Mouse (Mus musculus): Measurements from ENCODE around the gene Arpc5l. TPM values are rescaled to one million over a fixed set of nuclear protein-coding genes. Genes with fewer than 3 reads are reported as not detected.

Arpc5l gene
- polyA plus RNA-seq, 1 experiment from 2014 or later = 116 TPM

GRCm38 (mm10) chr2:39031611-39032010 is 26.5 kb downstream of the Arpc5l start:
- Histone ChIP-seq H3K4me3 (no peak overlapping the region), H3K27me3 (ENCODE audit: low read depth, poor library complexity, severe bottlenecking) (no peaks in the 10 kb centered on the region), H3K4me1 (no peaks in the 10 kb centered on the region), H3K27ac (no peak overlapping the region), H3K9me3 (replicated peaks) (no peaks in the 10 kb centered on the region), H3K36me3 (peaks cover 87% of the 10 kb centered on the region)
- WGBS = 87% methylated on average over 1 of the region's 1 CpGs
- DNase-seq (ENCODE audit: low spot score) = no peak

GRCm38 (mm10) chr2:39040215-39040614 is 35.1 kb downstream of the Arpc5l start:
- Histone ChIP-seq H3K4me1 (no peaks in the 10 kb centered on the region), H3K9me3 (replicated peaks) (no peaks in the 10 kb centered on the region), H3K36me3 (peaks cover 83% of the 10 kb centered on the region), H3K4me3 (no peak overlapping the region), H3K27ac (no peak overlapping the region), H3K27me3 (ENCODE audit: low read depth, poor library complexity, severe bottlenecking) (no peaks in the 10 kb centered on the region)
- WGBS = 97% methylated on average over 1 of the region's 1 CpGs
- DNase-seq (ENCODE audit: low spot score) = no peak

GRCm38 (mm10) chr2:39048515-39048914 is 43.4 kb downstream of the Arpc5l start:
- H3K4me1 ChIP-seq = no peaks in the 10 kb centered on the region
- peaks cover 94% of the 10 kb centered on the region for H3K36me3 ChIP-seq
- H3K27me3 ChIP-seq (ENCODE audit: low read depth, poor library complexity, severe bottlenecking) = no peaks in the 10 kb centered on the region
- 98% methylated on average over 1 of the region's 1 CpGs for WGBS
- no peak for DNase-seq (ENCODE audit: low spot score)
- H3K4me3 ChIP-seq = no peak overlapping the region
- H3K9me3 ChIP-seq (replicated peaks) = no peaks in the 10 kb centered on the region
- no peak overlapping the region for H3K27ac ChIP-seq

- Histone ChIP-seq H3K36me3 (peaks cover 32% of the 10 kb centered on the region), H3K4me3 (peak overlapping the region; percentile 93), H3K27ac (peak overlapping the region; percentile 91), H3K9me3 (replicated peaks) (no peaks in the 10 kb centered on the region), H3K4me1 (peaks cover 9% of the 10 kb centered on the region), H3K27me3 (ENCODE audit: low read depth, poor library complexity, severe bottlenecking) (no peaks in the 10 kb centered on the region)
- no peak for DNase-seq (ENCODE audit: low spot score)
- WGBS = 9% methylated on average over 25 of the region's 25 CpGs
These were observed 59.7 kb downstream of the Arpc5l start for GRCm38 (mm10) chr2:39064687-39065399.

Other genes with a start within 250 kb of the Arpc5l start
- 1.9 and 4.8 TPM in 2 replicates for gene Nr6a1, start 77.7 kb upstream of the Arpc5l start, polyA plus RNA-seq (2016; fragmentation: Nextera tagmentation; extraction: Ambion mirVana)
- gene Olfml2a, start 73.4 kb upstream of the Arpc5l start, polyA plus RNA-seq (2016; fragmentation: Nextera tagmentation; extraction: Ambion mirVana) = 1.6 and 2.7 TPM in 2 replicates
- 1.3 and 1.6 TPM in 2 replicates for gene Wdr38, start 7.9 kb upstream of the Arpc5l start, polyA plus RNA-seq (2016; fragmentation: Nextera tagmentation; extraction: Ambion mirVana)
- 939 and 1,103 TPM in 2 replicates for gene Rpl35, start 276 bp downstream of the Arpc5l start, polyA plus RNA-seq (2016; fragmentation: Nextera tagmentation; extraction: Ambion mirVana)
- 21.0 and 22.0 TPM in 2 replicates for gene Golga1, start 60.2 kb downstream of the Arpc5l start, polyA plus RNA-seq (2016; fragmentation: Nextera tagmentation; extraction: Ambion mirVana)
- 11.0 and 14.3 TPM in 2 replicates for gene Scai, start 185.4 kb downstream of the Arpc5l start, polyA plus RNA-seq (2016; fragmentation: Nextera tagmentation; extraction: Ambion mirVana)
- gene Ppp6c, start 221.1 kb downstream of the Arpc5l start, polyA plus RNA-seq (2016; fragmentation: Nextera tagmentation; extraction: Ambion mirVana) = 65.1 and 70.7 TPM in 2 replicates